Mouse (Mus musculus) C2C12 (cell line): ENCODE measurements around the gene Wwp2.

Source experiments
- CTCF ChIP-seq: IDR thresholded peaks from one replicate; pipeline ENCODE4 v1.5.1; 2011; ENCODE audit not compliant: control insufficient read depth, insufficient read depth, insufficient read length
- USF1 ChIP-seq: IDR thresholded peaks from one replicate; pipeline ENCODE4 v1.6.1; 2011; ENCODE audit warnings: low read depth, mild to moderate bottlenecking, control low read depth, moderate library complexity

DNA sequence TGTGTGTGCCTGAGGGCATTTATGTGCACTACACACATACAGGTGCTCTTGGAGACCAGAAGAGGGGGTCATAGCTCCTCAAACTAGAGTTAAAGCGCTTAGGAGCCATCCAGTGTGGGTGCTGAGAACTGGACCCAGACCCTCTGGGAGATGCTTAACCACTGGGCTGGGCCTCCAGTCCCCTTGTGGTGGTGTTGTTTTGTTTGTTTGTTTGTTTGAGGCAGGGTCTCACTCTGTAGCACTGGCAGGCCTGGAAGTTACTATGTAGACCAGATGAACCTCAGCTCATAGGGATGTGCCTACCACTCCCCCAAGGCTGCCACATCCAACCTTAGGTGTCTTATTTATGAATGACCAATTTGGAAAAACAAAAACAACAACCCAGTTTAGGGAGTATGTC, 70.9 kb downstream of the Wwp2 start:
- no peak for TF ChIP-seq CTCF
- no peak for TF ChIP-seq USF1
